Mouse (Mus musculus): Measurements from ENCODE around the gene Gm9970.
"Not testable (repeated sequence)": the region's sequence is repeated elsewhere in the genome, so short reads cannot be mapped to it uniquely, and the experiment has no call there.

The Gm9970 gene

GRCm38 (mm10) chr5:31221304-31221945, 19.6 kb downstream of the Gm9970 start:
- DNase-seq = peak in 1 of 2 experiments; percentile 39

- peak; percentile 96 to 97 for DNase-seq
Observed at GRCm38 (mm10) chr5:31220448-31221303, 20.4 kb downstream of the Gm9970 start, which contains the start of gene Ppm1g. Ppm1g (minus strand) TSS chr5:31220687.

GRCm38 (mm10) chr5:31219911-31220447, 21.1 kb downstream of the Gm9970 start:
- peak in 1 of 2 experiments; percentile 45 for DNase-seq

GRCm38 (mm10) chr5:31219474-31219873, 21.6 kb downstream of the Gm9970 start:
- no peak for DNase-seq

GRCm38 (mm10) chr5:31219070-31219469, 22.0 kb downstream of the Gm9970 start:
- DNase-seq = no peak

GRCm38 (mm10) chr5:31218294-31218693, 22.7 kb downstream of the Gm9970 start:
- DNase-seq = no peak

GRCm38 (mm10) chr5:31216554-31216953, 24.5 kb downstream of the Gm9970 start:
- DNase-seq = not testable (repeated sequence)

- no peak for DNase-seq
Observed at GRCm38 (mm10) chr5:31204421-31204820, 36.6 kb downstream of the Gm9970 start.

- DNase-seq = no peak
Observed at GRCm38 (mm10) chr5:31203866-31204265, 37.2 kb downstream of the Gm9970 start.

GRCm38 (mm10) chr5:31202933-31203332, 38.1 kb downstream of the Gm9970 start:
- DNase-seq = no peak

GRCm38 (mm10) chr5:31201742-31202590, 39.1 kb downstream of the Gm9970 start, which contains the start of gene Zfp513:
Zfp513 (minus strand) TSS chr5:31202303.
- peak; percentile 98 for DNase-seq

- no peak for DNase-seq
Observed at GRCm38 (mm10) chr5:31201042-31201741, 39.8 kb downstream of the Gm9970 start.

GRCm38 (mm10) chr5:31200327-31200768, 40.7 kb downstream of the Gm9970 start:
- no peak for DNase-seq

- no peak for DNase-seq
Observed at GRCm38 (mm10) chr5:31199893-31200292, 41.1 kb downstream of the Gm9970 start.

- DNase-seq = no peak
Observed at GRCm38 (mm10) chr5:31199321-31199892, 41.6 kb downstream of the Gm9970 start.

- DNase-seq = no peak
Observed at GRCm38 (mm10) chr5:31198616-31199320, 42.3 kb downstream of the Gm9970 start.

- no peak for DNase-seq
Observed at GRCm38 (mm10) chr5:31198170-31198569, 42.9 kb downstream of the Gm9970 start.

GRCm38 (mm10) chr5:31197072-31197471, 44.0 kb downstream of the Gm9970 start:
- DNase-seq = no peak

- DNase-seq = no peak
Observed at GRCm38 (mm10) chr5:31196207-31196606, 44.8 kb downstream of the Gm9970 start.

GRCm38 (mm10) chr5:31195671-31196070, 45.4 kb downstream of the Gm9970 start:
- DNase-seq = no peak
